Mouse (Mus musculus) gonadal fat pad, adult 2 months (tissue): ENCODE results near the gene Urb1. TPM values are rescaled to one million over a fixed set of nuclear protein-coding genes. Genes with fewer than 3 reads are reported as not detected.

Experiments used
- DNase-seq: peaks from one replicate; pipeline ENCODE4 v3.0.0-alpha.2; 2012; ENCODE audit warnings: low read depth
- polyA plus RNA-seq: library from polyadenylated mRNA; depleted of rRNA; stranded (reverse); fragments of >200 nt; gene quantifications from 2 replicates; pipeline ENCODE4 v1.2.3, GENCODE M21; 2012; rRNA removed

Gene Urb1
- polyA plus RNA-seq, 1 experiment, result 5.4 TPM

DNA sequence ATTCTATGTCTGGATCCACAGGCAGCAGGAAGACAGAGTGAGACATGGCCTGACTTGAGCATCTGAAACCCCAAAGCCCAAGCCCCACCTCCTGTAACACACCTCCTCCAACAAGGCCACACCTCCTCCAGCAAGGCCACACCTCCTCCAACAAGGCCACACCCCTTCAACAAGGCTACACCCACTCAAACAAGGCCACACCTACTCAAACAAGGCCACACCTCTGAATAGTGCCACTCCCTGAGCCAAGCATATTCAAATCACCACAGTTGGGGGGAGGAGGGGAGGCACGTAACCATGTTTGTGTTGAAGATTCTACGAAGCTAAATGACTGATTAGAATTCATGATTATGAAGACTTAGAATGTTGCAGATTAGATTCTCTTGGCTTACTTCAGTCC is 108.7 kb downstream of the Urb1 start:
- DNase-seq, result no peak

Other genes starting within 250 kb of the Urb1 start
- 11.1 and 14.9 TPM in 2 replicates for gene Mis18a, start 83.0 kb downstream of the Urb1 start, polyA plus RNA-seq
- gene Mrap, start 72.2 kb downstream of the Urb1 start, polyA plus RNA-seq, result 205 and 547 TPM in 2 replicates
- 7.2 and 8.1 TPM in 2 replicates for gene Eva1c, start 16.3 kb upstream of the Urb1 start, polyA plus RNA-seq
- gene Cfap298, start 124.7 kb upstream of the Urb1 start, polyA plus RNA-seq, result 9.6 and 12.2 TPM in 2 replicates
- 15.1 and 20.2 TPM in 2 replicates for gene Synj1, start 200.9 kb upstream of the Urb1 start, polyA plus RNA-seq
- gene Paxbp1, start 234.1 kb upstream of the Urb1 start, polyA plus RNA-seq, result 21.7 and 28.9 TPM in 2 replicates